Mouse (Mus musculus) lung, embryonic 14.5 days (tissue): ENCODE measurements around the gene Fam19a5. TPM values are rescaled to one million over a fixed set of nuclear protein-coding genes. Genes with fewer than 3 reads are reported as not detected.

Source experiments
- ATAC-seq: fragments of 200-750 bp; cut with Nextera tagmentation; 2 replicates; pipeline ENCODE4 v1.8.0; 2017; ENCODE audit warnings: mild to moderate bottlenecking, moderate TSS enrichment, moderate library complexity; ENCODE audit not compliant: insufficient read depth
- DNase-seq: peaks from one replicate; pipeline ENCODE4 v3.0.0-alpha.2; 2015
- H3K27ac ChIP-seq: fragments of 300-500 bp; sonication (generic); 2 replicates; pipeline ENCODE4 v1.5.1; 2014; ENCODE audit warnings: low read depth, mild to moderate bottlenecking, moderate library complexity
- H3K27me3 ChIP-seq: fragments of 300-500 bp; sonication (generic); 2 replicates; pipeline ENCODE4 v1.6.1; 2014; ENCODE audit warnings: low read length, control low read depth; ENCODE audit not compliant: insufficient read depth
- H3K36me3 ChIP-seq: fragments of 300-500 bp; sonication (generic); 2 replicates; pipeline ENCODE4 v1.6.1; 2014; ENCODE audit warnings: control low read depth; ENCODE audit not compliant: insufficient read depth
- H3K4me1 ChIP-seq: fragments of 300-500 bp; sonication (generic); 2 replicates; pipeline ENCODE4 v1.6.1; 2014; ENCODE audit warnings: antibody characterized with exemption, control low read depth; ENCODE audit not compliant: insufficient read depth
- H3K4me2 ChIP-seq: fragments of 300-500 bp; sonication (generic); 2 replicates; pipeline ENCODE4 v1.6.1; 2014; ENCODE audit warnings: mild to moderate bottlenecking
- H3K4me3 ChIP-seq: fragments of 300-500 bp; sonication (generic); 2 replicates; pipeline ENCODE4 v1.5.1; 2014; ENCODE audit warnings: low read depth, low read length
- H3K9ac ChIP-seq: fragments of 300-500 bp; sonication (generic); 2 replicates; pipeline ENCODE4 v1.6.1; 2014
- H3K9me3 ChIP-seq: fragments of 300-500 bp; sonication (generic); 2 replicates; pipeline ENCODE4 v1.6.1; 2016; ENCODE audit warnings: low read depth, low read length, control low read depth
- CTCF ChIP-seq: IDR thresholded peaks from 2 replicates; pipeline ENCODE4 v1.5.1; 2016; ENCODE audit warnings: antibody characterized with exemption, low read depth
- WGBS: fragments of 180-500 bp; shearing (Covaris S2); extraction: QIAGEN DNeasy Blood & Tissue Kit; methylation state at CpG from one replicate; pipeline ENCODE4 v1.1.7; 2014; 5-methylcytosine and 5-hydroxymethylcytosine counted together
- polyA plus RNA-seq: library from polyadenylated mRNA; unstranded; fragments of >200 nt; fragmentation: Nextera tagmentation; extraction: Ambion mirVana; gene quantifications from 2 replicates; pipeline ENCODE4 v1.2.1, GENCODE M21; 2014

Fam19a5 gene
- polyA plus RNA-seq, 1 experiment from 2014 or later = 0.75 TPM

GRCm38 (mm10) chr15:87638270-87638669 lies 94.2 kb downstream of the Fam19a5 start:
- Histone ChIP-seq H3K4me3 (no peak overlapping the region), H3K9me3 (no peaks in the 10 kb centered on the region), H3K4me2 (no peak overlapping the region), H3K36me3 (no peaks in the 10 kb centered on the region), H3K27me3 (no peaks in the 10 kb centered on the region), H3K4me1 (no peaks in the 10 kb centered on the region), H3K9ac (no peak overlapping the region), H3K27ac (no peak overlapping the region)
- ATAC-seq (no peak), DNase-seq (no peak)
- 79% methylated on average over 11 of the region's 11 CpGs for WGBS
- TF ChIP-seq CTCF = no peak

GRCm38 (mm10) chr15:87646313-87647061 lies 102.4 kb downstream of the Fam19a5 start:
- Histone ChIP-seq H3K9me3 (no peaks in the 10 kb centered on the region), H3K27ac (no peak overlapping the region), H3K9ac (no peak overlapping the region), H3K4me3 (no peak overlapping the region), H3K36me3 (no peaks in the 10 kb centered on the region), H3K27me3 (no peaks in the 10 kb centered on the region), H3K4me2 (no peak overlapping the region), H3K4me1 (no peaks in the 10 kb centered on the region)
- TF ChIP-seq CTCF = no peak
- ATAC-seq (no peak), DNase-seq (no peak)
- 57% methylated on average over 5 of the region's 5 CpGs for WGBS

GRCm38 (mm10) chr15:87649651-87650050 lies 105.6 kb downstream of the Fam19a5 start:
- no peak overlapping the region for H3K27ac ChIP-seq
- H3K4me3 ChIP-seq = no peak overlapping the region
- no peak overlapping the region for H3K4me2 ChIP-seq
- H3K9me3 ChIP-seq = no peaks in the 10 kb centered on the region
- ATAC-seq (no peak), DNase-seq (no peak)
- WGBS = 77% methylated on average over 2 of the region's 2 CpGs
- no peaks in the 10 kb centered on the region for H3K27me3 ChIP-seq
- TF ChIP-seq CTCF = no peak
- no peaks in the 10 kb centered on the region for H3K4me1 ChIP-seq
- no peak overlapping the region for H3K9ac ChIP-seq
- no peaks in the 10 kb centered on the region for H3K36me3 ChIP-seq

DNA sequence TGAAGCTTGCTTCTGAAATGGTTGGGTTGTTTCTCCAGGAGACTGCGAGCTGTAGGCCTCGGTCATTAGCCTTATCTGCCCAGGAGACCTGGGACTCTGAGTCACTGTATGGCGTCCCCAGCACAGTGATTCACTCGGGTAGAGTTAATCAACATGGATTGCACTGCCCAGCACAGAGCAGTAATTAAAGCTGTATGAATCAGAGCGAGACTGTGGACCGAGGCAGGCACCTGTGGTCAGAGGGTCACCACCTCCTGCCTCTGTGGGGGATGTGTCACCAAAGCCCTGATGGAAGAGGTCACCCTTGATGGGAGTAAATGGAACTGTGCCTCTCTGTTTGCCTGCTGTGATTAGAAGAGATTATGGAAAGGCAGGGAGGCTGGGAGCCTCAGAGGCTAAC lies 110.5 kb downstream of the Fam19a5 start:
- Histone ChIP-seq H3K4me1 (no peaks in the 10 kb centered on the region), H3K27ac (no peak overlapping the region), H3K9ac (no peak overlapping the region), H3K4me3 (no peak overlapping the region), H3K36me3 (no peaks in the 10 kb centered on the region), H3K9me3 (no peaks in the 10 kb centered on the region), H3K27me3 (no peaks in the 10 kb centered on the region), H3K4me2 (no peak overlapping the region)
- DNase-seq (no peak), ATAC-seq (no peak)
- TF ChIP-seq CTCF = no peak
- 63% methylated on average over 6 of the region's 6 CpGs for WGBS

DNA sequence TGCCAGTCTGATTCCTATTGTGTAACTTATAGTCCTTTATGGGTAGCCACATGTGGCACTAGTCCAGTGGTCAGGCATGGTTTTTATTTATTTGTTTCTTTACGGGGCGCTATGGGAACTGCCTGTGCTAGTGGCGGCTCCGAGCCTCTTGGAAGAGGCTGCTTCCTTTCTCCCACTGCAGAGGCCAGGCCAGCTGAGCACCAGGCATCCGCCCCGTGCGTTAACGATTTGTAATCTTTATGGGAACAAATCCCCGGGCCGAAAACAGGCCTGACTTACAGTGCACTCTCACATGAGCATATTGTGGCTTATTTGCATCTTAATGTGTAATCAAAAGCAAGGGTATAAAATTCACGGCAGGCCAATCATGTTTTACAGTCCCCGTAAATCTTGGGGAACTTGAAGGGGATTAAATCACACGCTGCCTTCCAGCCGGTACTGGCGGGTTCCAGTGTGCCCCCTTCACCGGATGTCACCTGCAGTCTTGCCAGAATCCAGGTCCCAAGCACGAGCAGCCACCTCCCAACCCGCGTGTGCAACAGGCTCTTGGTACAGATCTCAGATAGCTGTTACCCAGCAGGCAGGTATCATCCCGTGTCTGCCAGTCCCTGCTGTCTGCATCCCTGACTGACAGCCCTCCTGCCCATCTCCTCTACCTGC lies 112.5 kb downstream of the Fam19a5 start:
- Histone ChIP-seq H3K9me3 (no peaks in the 10 kb centered on the region), H3K27ac (no peak overlapping the region), H3K36me3 (no peaks in the 10 kb centered on the region), H3K9ac (no peak overlapping the region), H3K4me1 (no peaks in the 10 kb centered on the region), H3K4me3 (no peak overlapping the region), H3K4me2 (no peak overlapping the region), H3K27me3 (no peaks in the 10 kb centered on the region)
- ATAC-seq (no peak), DNase-seq (no peak)
- 77% methylated on average over 20 of the region's 20 CpGs for WGBS
- no peak for TF ChIP-seq CTCF

DNA sequence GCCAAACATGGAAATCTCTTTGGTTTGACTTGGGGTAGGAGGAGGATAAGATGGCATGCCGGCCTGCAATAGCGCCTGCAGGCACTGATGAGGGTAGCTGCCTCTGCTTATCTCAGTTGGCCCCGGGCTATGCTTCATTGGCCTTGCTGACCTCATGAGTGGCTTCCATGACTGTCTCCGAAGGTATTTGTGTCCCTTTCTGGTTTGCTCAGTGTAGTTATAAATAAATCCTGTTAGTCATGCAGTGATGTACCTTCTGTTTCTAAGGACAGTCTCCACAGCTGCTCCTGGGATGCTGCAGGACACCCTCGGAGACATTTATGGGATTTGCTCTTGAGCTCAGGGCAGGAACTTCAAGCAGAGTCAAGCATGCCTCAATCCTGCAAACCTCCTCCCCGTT lies 115.6 kb downstream of the Fam19a5 start:
- no peaks in the 10 kb centered on the region for H3K9me3 ChIP-seq
- H3K4me3 ChIP-seq = no peak overlapping the region
- H3K27me3 ChIP-seq = no peaks in the 10 kb centered on the region
- H3K4me1 ChIP-seq = no peaks in the 10 kb centered on the region
- no peak overlapping the region for H3K27ac ChIP-seq
- DNase-seq (no peak), ATAC-seq (no peak)
- H3K4me2 ChIP-seq = no peak overlapping the region
- H3K36me3 ChIP-seq = no peaks in the 10 kb centered on the region
- no peak overlapping the region for H3K9ac ChIP-seq
- 78% methylated on average over 6 of the region's 6 CpGs for WGBS
- TF ChIP-seq CTCF = no peak

DNA sequence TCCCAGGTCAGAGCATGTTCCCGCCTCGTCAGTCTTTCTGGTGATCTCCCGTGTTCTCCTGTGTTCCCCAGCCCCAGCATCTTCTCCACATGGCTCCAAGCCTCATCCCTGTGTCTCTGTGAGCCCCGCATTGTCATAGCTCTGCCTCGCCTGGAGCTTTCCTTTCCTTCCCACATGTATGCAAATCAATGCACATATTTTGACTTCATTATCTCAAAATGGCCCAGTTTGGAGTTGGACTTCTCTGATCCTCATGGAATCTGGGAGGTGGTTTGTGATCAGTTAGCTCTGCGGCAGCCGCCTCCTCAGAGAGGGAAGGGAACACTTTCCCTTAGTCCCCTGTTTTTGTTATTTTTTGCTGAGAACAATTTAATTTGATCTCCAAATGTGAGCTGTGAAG lies 117.9 kb downstream of the Fam19a5 start:
- Histone ChIP-seq H3K4me2 (no peak overlapping the region), H3K9me3 (no peaks in the 10 kb centered on the region), H3K9ac (no peak overlapping the region), H3K27ac (no peak overlapping the region), H3K36me3 (no peaks in the 10 kb centered on the region), H3K4me1 (no peaks in the 10 kb centered on the region), H3K4me3 (no peak overlapping the region), H3K27me3 (no peaks in the 10 kb centered on the region)
- TF ChIP-seq CTCF = no peak
- 81% methylated on average over 7 of the region's 7 CpGs for WGBS
- DNase-seq (no peak), ATAC-seq (no peak)
